Mouse (Mus musculus): Measurements from ENCODE around the gene Kifc1. TPM values are rescaled to one million over a fixed set of nuclear protein-coding genes. Genes with fewer than 3 reads are reported as not detected.

Kifc1 gene
- 6.7 and 9.4 TPM in 2 replicates for polyA plus RNA-seq (2014; fragmentation: Nextera tagmentation; extraction: Ambion mirVana)

DNA sequence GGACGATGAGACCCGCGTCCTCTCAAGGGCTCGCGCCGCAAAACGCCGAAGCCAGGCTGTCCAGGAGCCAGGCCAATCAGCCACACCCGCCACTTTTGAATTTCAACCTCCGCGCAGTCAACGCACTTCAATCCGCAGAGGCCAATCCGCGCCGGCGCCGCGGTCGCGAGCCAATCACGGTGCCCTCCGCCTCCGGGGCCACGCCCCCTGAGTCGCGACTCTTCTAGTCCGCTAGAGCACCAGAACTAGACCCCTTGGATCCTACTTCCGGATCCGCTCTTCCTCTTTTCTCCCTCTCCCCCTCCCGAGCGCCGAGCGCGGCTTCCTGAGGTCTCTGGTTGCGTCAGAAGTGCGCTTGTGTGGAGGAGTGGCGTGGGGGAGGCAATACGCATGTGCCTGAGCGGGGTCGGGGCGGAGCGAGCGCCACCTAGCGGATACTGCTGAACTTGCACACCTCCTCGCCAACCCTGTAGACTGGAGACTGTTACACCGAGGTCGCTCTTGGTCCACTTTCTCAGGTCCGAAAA is at the start of gene Kifc1:
Gene Kifc1, minus strand, starts transcription at position 129 of the 527 bp plus-strand sequence.
- WGBS, result under 1% methylated on average over 49 of the region's 49 CpGs
- ATAC-seq (replicated peaks; ENCODE audit: low FRiP score, low TSS enrichment, low read depth), result peak; percentile 98
- Histone ChIP-seq H3K9me3 (ENCODE audit: control insufficient read depth, low read length) (no peaks in the 10 kb centered on the region), H3K4me2 (ENCODE audit: low read length) (peak within 1 kb of the TSS; percentile 56), H3K27ac (ENCODE audit: low read depth) (peak within 1 kb of the TSS; percentile 47; the same call in 1 of the 2 replicates), H3K9ac (ENCODE audit: low read length) (peak within 1 kb of the TSS; percentile 58), H3K4me1 (replicated peaks; ENCODE audit: control insufficient read depth, insufficient read depth, low read length) (peaks cover 9% of the 10 kb centered on the region), H3K36me3 (ENCODE audit: control insufficient read depth, insufficient read depth, low read length) (peaks cover 8% of the 10 kb centered on the region), H3K27me3 (replicated peaks; ENCODE audit: control insufficient read depth, insufficient read depth, low read length) (no peaks in the 10 kb centered on the region), H3K4me3 (ENCODE audit: low read depth, low read length) (peak within 1 kb of the TSS; percentile 52)
- DNase-seq (ENCODE audit: low spot score), result peak; percentile 99

DNA sequence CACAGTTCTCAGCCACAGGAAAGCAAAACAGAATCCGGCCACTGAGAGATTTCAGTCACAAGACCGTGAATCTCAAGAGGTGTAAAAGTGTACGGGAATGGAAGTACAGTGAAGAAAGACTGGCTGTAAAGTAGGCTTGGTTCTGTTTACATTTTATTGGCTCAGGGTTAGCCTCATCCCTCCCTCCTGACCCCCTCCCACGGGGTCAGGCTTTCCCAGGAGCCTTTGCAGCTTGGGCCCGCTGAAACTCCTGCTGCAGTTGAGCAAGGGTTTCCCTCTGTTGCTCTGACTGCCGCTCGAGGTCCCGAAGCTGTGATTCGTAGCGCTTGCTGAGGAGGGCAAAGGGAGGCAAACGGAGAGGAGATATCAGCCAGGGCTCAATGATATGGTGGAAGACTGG is 48.3 kb upstream of the Kifc1 start:
- Histone ChIP-seq H3K36me3 (ENCODE audit: control insufficient read depth, insufficient read depth, low read length) (peaks cover 42% of the 10 kb centered on the region), H3K4me1 (replicated peaks; ENCODE audit: control insufficient read depth, insufficient read depth, low read length) (peaks cover 15% of the 10 kb centered on the region), H3K4me2 (ENCODE audit: low read length) (peak overlapping the region; percentile 96; the same call in 1 of the 2 replicates), H3K9me3 (ENCODE audit: control insufficient read depth, low read length) (no peaks in the 10 kb centered on the region), H3K9ac (ENCODE audit: low read length) (no peak overlapping the region), H3K27ac (ENCODE audit: low read depth) (no peak overlapping the region), H3K4me3 (ENCODE audit: low read depth, low read length) (peak overlapping the region; percentile 76; the same call in 1 of the 2 replicates), H3K27me3 (replicated peaks; ENCODE audit: control insufficient read depth, insufficient read depth, low read length) (no peaks in the 10 kb centered on the region)
- ATAC-seq (replicated peaks; ENCODE audit: low FRiP score, low TSS enrichment, low read depth), result no peak
- 76% methylated on average over 11 of the region's 11 CpGs for WGBS
- no peak for DNase-seq (ENCODE audit: low spot score)

DNA sequence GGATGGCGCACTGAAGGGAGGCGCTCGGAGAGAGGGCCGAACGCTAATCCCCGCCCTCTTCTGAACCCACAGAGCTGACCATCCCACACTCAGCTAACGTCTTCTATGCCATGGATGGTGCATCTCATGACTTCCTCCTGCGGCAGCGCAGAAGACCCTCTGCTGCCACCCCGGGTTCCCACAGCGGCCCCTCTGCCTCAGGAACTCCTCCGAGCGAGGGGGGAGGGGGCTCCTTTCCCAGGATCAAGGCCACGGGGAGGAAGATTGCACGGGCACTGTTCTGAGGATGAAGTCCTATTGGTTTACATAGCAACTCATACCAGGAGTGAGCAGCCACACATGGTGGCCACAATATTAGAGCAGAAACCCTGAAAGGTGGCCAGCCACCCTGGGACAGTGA is 46.5 kb upstream of the Kifc1 start:
- no peak overlapping the region for H3K27ac ChIP-seq (ENCODE audit: low read depth)
- H3K4me3 ChIP-seq (ENCODE audit: low read depth, low read length), result no peak overlapping the region
- H3K4me1 ChIP-seq (replicated peaks; ENCODE audit: control insufficient read depth, insufficient read depth, low read length), result peaks cover 15% of the 10 kb centered on the region
- H3K9me3 ChIP-seq (ENCODE audit: control insufficient read depth, low read length), result no peaks in the 10 kb centered on the region
- H3K36me3 ChIP-seq (ENCODE audit: control insufficient read depth, insufficient read depth, low read length), result peaks cover 43% of the 10 kb centered on the region
- 80% methylated on average over 15 of the region's 15 CpGs for whole genome bisulfite sequencing
- no peak overlapping the region for H3K4me2 ChIP-seq (ENCODE audit: low read length)
- no peak for DNase-seq (ENCODE audit: low spot score)
- H3K9ac ChIP-seq (ENCODE audit: low read length), result no peak overlapping the region
- no peak for ATAC-seq (replicated peaks; ENCODE audit: low FRiP score, low TSS enrichment, low read depth)
- no peaks in the 10 kb centered on the region for H3K27me3 ChIP-seq (replicated peaks; ENCODE audit: control insufficient read depth, insufficient read depth, low read length)

DNA sequence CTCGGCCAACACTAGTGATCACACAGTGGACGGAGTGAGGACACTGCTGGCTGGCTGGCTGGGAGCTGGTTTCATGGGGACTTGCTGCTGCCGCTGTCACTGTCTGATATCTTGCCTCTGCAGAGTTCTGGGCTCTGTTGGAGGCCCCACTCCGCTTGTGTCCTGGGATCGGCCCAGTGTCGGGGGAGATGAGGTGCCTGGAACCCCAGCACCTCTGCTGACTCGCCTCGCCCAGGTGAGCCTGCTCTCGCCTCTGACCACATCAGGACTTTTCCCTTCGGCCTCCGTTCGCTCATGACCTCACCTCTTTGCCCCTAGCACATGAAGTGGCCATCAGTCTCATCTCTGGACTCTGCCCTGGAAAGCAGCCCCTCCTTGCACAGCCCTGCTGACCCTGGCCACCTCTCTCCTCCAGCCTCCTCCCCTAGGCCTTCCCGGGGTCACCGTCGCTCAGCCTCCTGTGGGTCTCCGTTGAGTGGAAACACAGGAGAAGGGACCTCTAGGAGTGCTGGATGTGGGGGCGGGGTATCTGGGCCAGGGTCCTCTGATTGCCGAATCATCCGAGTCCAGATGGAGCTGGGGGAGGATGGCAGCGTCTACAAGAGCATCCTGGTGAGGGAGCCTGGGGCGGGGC is 45.1 kb upstream of the Kifc1 start:
- DNase-seq (ENCODE audit: low spot score) (no peak), ATAC-seq (replicated peaks; ENCODE audit: low FRiP score, low TSS enrichment, low read depth) (no peak)
- H3K9me3 ChIP-seq (ENCODE audit: control insufficient read depth, low read length), result no peaks in the 10 kb centered on the region
- WGBS, result 85% methylated on average over 21 of the region's 21 CpGs
- H3K27ac ChIP-seq (ENCODE audit: low read depth), result no peak overlapping the region
- H3K9ac ChIP-seq (ENCODE audit: low read length), result no peak overlapping the region
- H3K4me1 ChIP-seq (replicated peaks; ENCODE audit: control insufficient read depth, insufficient read depth, low read length), result peaks cover 17% of the 10 kb centered on the region; the same call in 1 of the 2 replicates
- H3K4me3 ChIP-seq (ENCODE audit: low read depth, low read length), result no peak overlapping the region
- peaks cover 43% of the 10 kb centered on the region for H3K36me3 ChIP-seq (ENCODE audit: control insufficient read depth, insufficient read depth, low read length)
- H3K27me3 ChIP-seq (replicated peaks; ENCODE audit: control insufficient read depth, insufficient read depth, low read length), result no peaks in the 10 kb centered on the region
- no peak overlapping the region for H3K4me2 ChIP-seq (ENCODE audit: low read length)

DNA sequence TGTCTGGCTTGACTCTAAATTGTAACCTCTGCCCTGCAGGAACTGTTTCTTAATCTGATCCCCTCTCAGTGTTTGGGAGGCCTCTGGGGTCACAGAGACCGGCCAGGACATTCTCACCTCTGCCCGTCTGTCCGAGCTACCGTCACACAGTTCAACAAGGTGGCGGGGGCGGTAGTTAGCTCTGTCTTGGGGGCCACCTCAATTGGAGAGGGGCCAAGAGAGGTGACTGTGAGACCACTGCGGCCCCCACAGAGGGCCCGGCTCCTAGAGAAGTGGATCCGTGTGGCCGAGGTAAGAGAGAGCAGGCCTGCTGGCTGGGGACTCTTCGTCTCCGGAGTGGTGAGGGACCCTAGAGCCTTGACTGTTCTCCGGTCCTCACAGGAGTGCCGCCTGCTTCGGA is 42.5 kb upstream of the Kifc1 start:
- no peak overlapping the region for H3K4me3 ChIP-seq (ENCODE audit: low read depth, low read length)
- peaks cover 17% of the 10 kb centered on the region for H3K4me1 ChIP-seq (replicated peaks; ENCODE audit: control insufficient read depth, insufficient read depth, low read length)
- no peak overlapping the region for H3K4me2 ChIP-seq (ENCODE audit: low read length)
- H3K36me3 ChIP-seq (ENCODE audit: control insufficient read depth, insufficient read depth, low read length), result peaks cover 32% of the 10 kb centered on the region
- no peaks in the 10 kb centered on the region for H3K27me3 ChIP-seq (replicated peaks; ENCODE audit: control insufficient read depth, insufficient read depth, low read length)
- no peak overlapping the region for H3K27ac ChIP-seq (ENCODE audit: low read depth)
- no peaks in the 10 kb centered on the region for H3K9me3 ChIP-seq (ENCODE audit: control insufficient read depth, low read length)
- DNase-seq (ENCODE audit: low spot score) (no peak), ATAC-seq (replicated peaks; ENCODE audit: low FRiP score, low TSS enrichment, low read depth) (no peak)
- 94% methylated on average over 15 of the region's 15 CpGs for WGBS
- no peak overlapping the region for H3K9ac ChIP-seq (ENCODE audit: low read length)

DNA sequence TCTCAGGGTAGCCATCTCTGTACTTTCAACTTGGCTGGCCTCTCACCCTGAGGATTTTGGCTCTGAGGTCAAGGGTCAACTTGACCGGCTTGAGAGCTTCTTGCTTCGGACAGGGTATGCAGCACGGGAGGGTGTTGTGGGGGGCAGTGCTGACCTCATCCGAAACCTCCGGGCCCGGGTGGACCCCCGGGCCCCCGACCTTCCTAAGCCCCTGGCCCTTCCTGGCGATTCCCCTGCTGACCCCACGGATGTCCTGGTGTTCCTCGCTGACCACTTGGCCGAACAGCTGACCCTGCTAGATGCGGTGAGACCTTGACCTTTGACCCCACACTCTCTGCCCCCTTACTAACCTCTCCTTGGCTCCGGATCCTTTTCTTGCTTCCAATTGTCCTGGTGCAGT is 42.0 kb upstream of the Kifc1 start:
- DNase-seq (ENCODE audit: low spot score) (no peak), ATAC-seq (replicated peaks; ENCODE audit: low FRiP score, low TSS enrichment, low read depth) (no peak)
- Histone ChIP-seq H3K4me3 (ENCODE audit: low read depth, low read length) (no peak overlapping the region), H3K9me3 (ENCODE audit: control insufficient read depth, low read length) (no peaks in the 10 kb centered on the region), H3K27ac (ENCODE audit: low read depth) (no peak overlapping the region), H3K4me2 (ENCODE audit: low read length) (no peak overlapping the region), H3K27me3 (replicated peaks; ENCODE audit: control insufficient read depth, insufficient read depth, low read length) (no peaks in the 10 kb centered on the region), H3K9ac (ENCODE audit: low read length) (no peak overlapping the region), H3K36me3 (ENCODE audit: control insufficient read depth, insufficient read depth, low read length) (peaks cover 29% of the 10 kb centered on the region), H3K4me1 (replicated peaks; ENCODE audit: control insufficient read depth, insufficient read depth, low read length) (peaks cover 17% of the 10 kb centered on the region)
- WGBS, result 87% methylated on average over 14 of the region's 14 CpGs

DNA sequence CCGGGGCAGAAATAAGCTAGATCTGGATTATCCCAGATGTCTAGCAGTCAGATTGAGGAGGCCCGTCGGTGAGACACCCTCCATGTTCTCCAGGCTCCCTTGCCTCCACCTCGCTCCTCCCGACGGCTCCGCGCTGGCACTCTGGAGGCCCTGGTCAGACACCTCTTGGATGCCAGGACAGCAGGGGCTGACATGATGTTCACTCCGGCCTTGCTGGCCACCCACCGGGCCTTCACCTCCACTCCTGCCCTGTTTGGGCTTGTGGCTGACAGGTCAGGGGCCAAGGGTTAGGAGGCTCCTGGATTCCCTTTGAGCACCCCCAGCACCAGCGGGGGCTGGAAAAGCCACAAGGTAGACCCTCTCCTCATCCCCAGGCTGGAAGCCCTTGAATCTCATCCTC is 41.5 kb upstream of the Kifc1 start:
- Histone ChIP-seq H3K4me3 (ENCODE audit: low read depth, low read length) (no peak overlapping the region), H3K27me3 (replicated peaks; ENCODE audit: control insufficient read depth, insufficient read depth, low read length) (no peaks in the 10 kb centered on the region), H3K4me2 (ENCODE audit: low read length) (no peak overlapping the region), H3K27ac (ENCODE audit: low read depth) (no peak overlapping the region), H3K4me1 (replicated peaks; ENCODE audit: control insufficient read depth, insufficient read depth, low read length) (peaks cover 17% of the 10 kb centered on the region), H3K36me3 (ENCODE audit: control insufficient read depth, insufficient read depth, low read length) (peaks cover 29% of the 10 kb centered on the region), H3K9ac (ENCODE audit: low read length) (no peak overlapping the region), H3K9me3 (ENCODE audit: control insufficient read depth, low read length) (no peaks in the 10 kb centered on the region)
- WGBS, result 93% methylated on average over 11 of the region's 11 CpGs
- DNase-seq (ENCODE audit: low spot score) (no peak), ATAC-seq (replicated peaks; ENCODE audit: low FRiP score, low TSS enrichment, low read depth) (no peak)

DNA sequence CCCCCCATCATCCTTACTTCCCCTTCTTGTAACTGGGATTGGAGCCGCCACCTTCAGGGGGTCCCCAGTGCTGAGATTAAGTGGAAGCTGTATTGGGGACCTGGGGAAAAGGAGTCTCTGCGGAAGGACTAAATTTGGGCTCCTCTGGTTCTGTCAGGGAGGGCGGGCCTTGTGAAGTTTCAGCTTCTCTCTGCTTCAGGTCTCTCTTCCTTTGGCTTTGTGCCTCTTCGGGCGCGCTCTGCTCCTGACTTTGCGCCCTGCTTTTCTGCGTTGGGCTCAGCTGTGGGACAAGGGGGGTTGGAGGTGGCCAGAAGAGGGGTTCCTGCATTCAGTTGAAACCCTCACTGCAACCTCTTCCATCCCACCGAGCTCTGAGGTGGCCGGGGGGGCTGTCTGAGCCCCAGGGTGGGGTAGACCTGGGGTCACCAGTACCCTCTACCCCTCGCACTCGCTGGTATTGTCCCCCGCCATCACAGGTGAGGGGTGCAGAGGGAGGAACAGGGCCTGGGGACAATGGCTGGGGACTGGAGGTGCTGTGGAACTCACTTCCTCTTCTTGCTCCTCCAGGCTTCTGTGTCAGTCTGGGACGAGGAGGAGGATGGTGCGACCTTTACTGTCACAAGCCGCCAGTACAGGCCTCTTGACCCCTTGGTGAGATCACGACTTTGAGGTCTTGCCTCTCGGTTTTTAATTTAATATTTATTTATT is 40.9 kb upstream of the Kifc1 start:
- no peak overlapping the region for H3K27ac ChIP-seq (ENCODE audit: low read depth)
- H3K4me3 ChIP-seq (ENCODE audit: low read depth, low read length), result peak overlapping the region; percentile 95
- WGBS, result 34% methylated on average over 18 of the region's 18 CpGs

More for the DNA sequence above, 40.9 kb upstream of the Kifc1 start:
- H3K36me3 ChIP-seq (ENCODE audit: control insufficient read depth, insufficient read depth, low read length), result peaks cover 35% of the 10 kb centered on the region
- DNase-seq (ENCODE audit: low spot score) (no peak), ATAC-seq (replicated peaks; ENCODE audit: low FRiP score, low TSS enrichment, low read depth) (no peak)
- H3K4me1 ChIP-seq (replicated peaks; ENCODE audit: control insufficient read depth, insufficient read depth, low read length), result peaks cover 17% of the 10 kb centered on the region
- H3K9ac ChIP-seq (ENCODE audit: low read length), result peak overlapping the region; percentile 55
- H3K9me3 ChIP-seq (ENCODE audit: control insufficient read depth, low read length), result no peaks in the 10 kb centered on the region
- no peaks in the 10 kb centered on the region for H3K27me3 ChIP-seq (replicated peaks; ENCODE audit: control insufficient read depth, insufficient read depth, low read length)
- peak overlapping the region; percentile 98 for H3K4me2 ChIP-seq (ENCODE audit: low read length)

All from intestine, embryonic 14.5 days (tissue).